Mouse (Mus musculus) bone marrow macrophage, adult 2 months (primary cell): ENCODE measurements around the gene Lsr.

Source experiments
- CTCF ChIP-seq: IDR thresholded peaks from 2 replicates; pipeline ENCODE4 v1.5.1; 2012; ENCODE audit warnings: low read depth, mild to moderate bottlenecking, low read length, moderate library complexity
- POLR2A ChIP-seq: IDR thresholded peaks from 2 replicates; pipeline ENCODE4 v1.6.1; 2012; ENCODE audit warnings: mild to moderate bottlenecking, low read depth, low read length, borderline replicate concordance

- TF ChIP-seq CTCF, result no peak
- TF ChIP-seq POLR2A, result no peak
Measured at GRCm38 (mm10) chr7:30968611-30969010, 4.7 kb downstream of the Lsr start.
